Mouse (Mus musculus): ENCODE data around the gene Msl1. TPM values are rescaled to one million over a fixed set of nuclear protein-coding genes. Genes with fewer than 3 reads are reported as not detected.
"Not testable (repeated sequence)": the region's sequence is repeated elsewhere in the genome, so short reads cannot be mapped to it uniquely, and the experiment has no call there.

Gene Msl1
- polyA plus RNA-seq, 1 experiment from 2014 or later, result 32.0 TPM

DNA sequence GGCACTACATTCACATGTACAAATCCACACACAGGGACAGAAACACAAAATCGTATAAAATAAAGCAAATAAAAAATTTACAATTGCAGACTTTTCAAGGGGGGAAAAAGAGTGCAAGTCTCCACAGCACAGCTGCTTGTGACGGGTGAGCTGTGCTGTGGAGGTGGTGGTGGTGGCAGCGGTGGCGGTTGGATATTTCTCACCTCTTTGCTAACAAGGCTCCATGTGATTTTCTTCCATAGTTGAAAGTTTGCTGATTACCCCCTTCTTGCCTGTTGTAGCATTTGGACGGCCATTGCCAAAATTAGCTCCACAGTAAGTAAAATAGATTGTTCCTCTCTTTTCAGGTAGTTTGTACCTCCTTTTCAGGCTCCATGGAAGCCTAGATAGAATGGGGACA is 9.3 kb downstream of the Msl1 start, which contains the start of gene Casc3:
Gene Casc3, plus strand, starts transcription at position 301 of the 400 bp plus-strand sequence.
- Histone ChIP-seq H3K27ac (ENCODE audit: low read length) (no peak within 1 kb of the TSS), H3K4me3 (replicated peaks; ENCODE audit: low read length) (no peak within 1 kb of the TSS), H3K4me2 (ENCODE audit: low read length) (no peak within 1 kb of the TSS), H3K27me3 (replicated peaks; ENCODE audit: control insufficient read depth, insufficient read depth, low read length) (no peaks in the 10 kb centered on the region), H3K9ac (replicated peaks; ENCODE audit: low read depth, low read length) (no peak within 1 kb of the TSS), H3K9me3 (ENCODE audit: control insufficient read depth, low read length) (no peaks in the 10 kb centered on the region), H3K36me3 (ENCODE audit: control insufficient read depth, insufficient read depth) (peaks cover 32% of the 10 kb centered on the region), H3K4me1 (replicated peaks; ENCODE audit: control insufficient read depth, insufficient read depth, low read length) (peaks cover 7% of the 10 kb centered on the region)
- WGBS, result 91% methylated on average over 5 of the region's 5 CpGs
- no peak for ATAC-seq

DNA sequence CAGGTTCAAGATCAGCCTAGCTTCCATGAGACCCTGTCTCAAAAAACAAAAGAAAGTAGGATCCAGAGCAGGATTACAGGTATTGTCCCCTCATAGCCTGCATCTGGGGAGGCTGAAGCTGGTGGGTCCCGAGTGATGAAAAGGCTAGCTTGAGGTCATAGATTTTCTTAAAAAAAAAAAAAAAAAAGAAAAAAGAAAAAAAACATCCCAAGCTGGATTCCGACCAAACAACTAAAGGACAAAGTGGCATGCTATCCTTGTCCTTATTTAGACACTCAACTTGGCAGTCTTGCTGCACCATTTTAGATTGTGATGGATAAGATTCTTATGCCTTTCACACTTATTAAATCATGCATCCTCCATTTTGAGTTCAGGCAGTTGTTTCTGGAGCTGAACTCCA is 13.1 kb downstream of the Msl1 start:
- Histone ChIP-seq H3K27ac (ENCODE audit: low read length) (no peak overlapping the region), H3K4me2 (ENCODE audit: low read length) (no peak overlapping the region), H3K9me3 (ENCODE audit: control insufficient read depth, low read length) (no peaks in the 10 kb centered on the region), H3K4me1 (replicated peaks; ENCODE audit: control insufficient read depth, insufficient read depth, low read length) (peaks cover 16% of the 10 kb centered on the region), H3K9ac (replicated peaks; ENCODE audit: low read depth, low read length) (no peak overlapping the region), H3K27me3 (replicated peaks; ENCODE audit: control insufficient read depth, insufficient read depth, low read length) (no peaks in the 10 kb centered on the region), H3K4me3 (replicated peaks; ENCODE audit: low read length) (no peak overlapping the region), H3K36me3 (ENCODE audit: control insufficient read depth, insufficient read depth) (peaks cover 24% of the 10 kb centered on the region)
- ATAC-seq, result no peak
- 67% methylated on average over 2 of the region's 2 CpGs for WGBS

GRCm38 (mm10) chr11:98809457-98810290 is 14.4 kb downstream of the Msl1 start:
- peak overlapping the region; percentile 98 for H3K27ac ChIP-seq (ENCODE audit: low read length)
- peak overlapping the region; percentile 98 for H3K9ac ChIP-seq (replicated peaks; ENCODE audit: low read depth, low read length)
- peaks cover 19% of the 10 kb centered on the region for H3K36me3 ChIP-seq (ENCODE audit: control insufficient read depth, insufficient read depth)
- H3K4me1 ChIP-seq (replicated peaks; ENCODE audit: control insufficient read depth, insufficient read depth, low read length), result peaks cover 16% of the 10 kb centered on the region
- ATAC-seq, result peak; percentile 99
- no peaks in the 10 kb centered on the region for H3K9me3 ChIP-seq (ENCODE audit: control insufficient read depth, low read length)
- peak overlapping the region; percentile 93 for H3K4me3 ChIP-seq (replicated peaks; ENCODE audit: low read length)
- under 1% methylated on average over 80 of the region's 84 CpGs for WGBS
- peak overlapping the region; percentile 86 for H3K4me2 ChIP-seq (ENCODE audit: low read length)
- no peaks in the 10 kb centered on the region for H3K27me3 ChIP-seq (replicated peaks; ENCODE audit: control insufficient read depth, insufficient read depth, low read length)

DNA sequence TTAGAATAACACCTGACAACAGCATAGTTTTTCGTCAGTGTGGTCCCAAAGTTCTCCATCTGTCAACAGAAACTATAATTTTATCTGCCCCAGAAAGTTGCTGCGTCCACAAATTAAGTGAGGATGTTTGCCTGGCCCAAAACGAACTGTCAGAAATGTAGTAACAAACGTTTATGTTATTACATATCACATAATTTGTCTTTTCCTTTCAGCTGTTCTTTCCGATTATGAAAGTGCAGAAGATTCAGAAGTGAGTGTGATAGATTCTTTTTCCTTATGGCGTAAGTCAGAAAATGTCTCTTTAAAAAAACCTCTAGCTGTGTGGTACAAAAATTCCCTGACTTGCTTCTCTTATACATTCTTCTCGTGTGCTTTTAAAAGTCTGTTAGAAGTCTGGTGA is 15.4 kb downstream of the Msl1 start:
- Histone ChIP-seq H3K4me2 (ENCODE audit: low read length) (peak overlapping the region; percentile 86), H3K4me1 (replicated peaks; ENCODE audit: control insufficient read depth, insufficient read depth, low read length) (peaks cover 16% of the 10 kb centered on the region), H3K9ac (replicated peaks; ENCODE audit: low read depth, low read length) (peak overlapping the region; percentile 98), H3K4me3 (replicated peaks; ENCODE audit: low read length) (peak overlapping the region; percentile 93), H3K27me3 (replicated peaks; ENCODE audit: control insufficient read depth, insufficient read depth, low read length) (no peaks in the 10 kb centered on the region), H3K27ac (ENCODE audit: low read length) (no peak overlapping the region), H3K36me3 (ENCODE audit: control insufficient read depth, insufficient read depth) (peaks cover 17% of the 10 kb centered on the region), H3K9me3 (ENCODE audit: control insufficient read depth, low read length) (no peaks in the 10 kb centered on the region)
- ATAC-seq, result no peak
- 82% methylated on average over 7 of the region's 7 CpGs for WGBS

- Histone ChIP-seq H3K27me3 (replicated peaks; ENCODE audit: control insufficient read depth, insufficient read depth, low read length) (no peaks in the 10 kb centered on the region), H3K9me3 (ENCODE audit: control insufficient read depth, low read length) (no peaks in the 10 kb centered on the region), H3K4me2 (ENCODE audit: low read length) (no peak overlapping the region), H3K4me3 (replicated peaks; ENCODE audit: low read length) (no peak overlapping the region), H3K36me3 (ENCODE audit: control insufficient read depth, insufficient read depth) (peaks cover 40% of the 10 kb centered on the region), H3K4me1 (replicated peaks; ENCODE audit: control insufficient read depth, insufficient read depth, low read length) (no peaks in the 10 kb centered on the region), H3K9ac (replicated peaks; ENCODE audit: low read depth, low read length) (no peak overlapping the region), H3K27ac (ENCODE audit: low read length) (no peak overlapping the region)
- no peak for ATAC-seq
- WGBS, result 97% methylated on average over 1 of the region's 1 CpGs
Measured at GRCm38 (mm10) chr11:98816706-98817239, 21.5 kb downstream of the Msl1 start.

DNA sequence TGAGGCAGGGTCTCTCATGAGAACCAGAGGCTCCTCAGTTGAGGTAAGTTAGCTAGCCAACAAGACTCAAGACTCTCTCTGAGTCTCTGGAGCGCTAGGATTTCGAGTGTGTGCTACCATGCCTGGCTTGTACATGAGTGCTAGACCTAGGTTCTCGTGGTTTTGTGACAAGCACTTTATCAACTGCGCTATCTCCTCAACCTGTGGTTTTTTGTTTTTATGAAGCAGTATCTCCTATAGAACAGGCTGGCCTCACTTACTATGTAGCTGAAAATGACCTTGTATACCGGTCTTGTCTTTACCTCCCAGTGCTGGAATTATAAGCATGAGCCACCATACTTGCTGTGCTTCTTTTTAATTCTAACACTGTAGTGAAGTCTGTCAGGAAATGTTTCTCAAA is 25.7 kb downstream of the Msl1 start:
- ATAC-seq, result no peak
- no peak overlapping the region for H3K4me3 ChIP-seq (replicated peaks; ENCODE audit: low read length)
- no peaks in the 10 kb centered on the region for H3K9me3 ChIP-seq (ENCODE audit: control insufficient read depth, low read length)
- no peaks in the 10 kb centered on the region for H3K27me3 ChIP-seq (replicated peaks; ENCODE audit: control insufficient read depth, insufficient read depth, low read length)
- H3K9ac ChIP-seq (replicated peaks; ENCODE audit: low read depth, low read length), result no peak overlapping the region
- no peaks in the 10 kb centered on the region for H3K4me1 ChIP-seq (replicated peaks; ENCODE audit: control insufficient read depth, insufficient read depth, low read length)
- WGBS, result 96% methylated on average over 5 of the region's 5 CpGs
- no peak overlapping the region for H3K4me2 ChIP-seq (ENCODE audit: low read length)
- H3K27ac ChIP-seq (ENCODE audit: low read length), result no peak overlapping the region
- peaks cover 50% of the 10 kb centered on the region for H3K36me3 ChIP-seq (ENCODE audit: control insufficient read depth, insufficient read depth)

- ATAC-seq; H3K4me2 ChIP-seq (ENCODE audit: low read length); H3K9me3 ChIP-seq (ENCODE audit: control insufficient read depth, low read length); H3K27ac ChIP-seq (ENCODE audit: low read length); H3K4me3 ChIP-seq (replicated peaks; ENCODE audit: low read length); H3K4me1 ChIP-seq (replicated peaks; ENCODE audit: control insufficient read depth, insufficient read depth, low read length); H3K27me3 ChIP-seq (replicated peaks; ENCODE audit: control insufficient read depth, insufficient read depth, low read length); H3K9ac ChIP-seq (replicated peaks; ENCODE audit: low read depth, low read length): not testable (repeated sequence)
- peaks cover 47% of the 10 kb centered on the region for H3K36me3 ChIP-seq (ENCODE audit: control insufficient read depth, insufficient read depth)
- WGBS, result 97% methylated on average over 2 of the region's 2 CpGs
Measured at GRCm38 (mm10) chr11:98826071-98826470, 30.8 kb downstream of the Msl1 start.

- H3K9me3 ChIP-seq (ENCODE audit: control insufficient read depth, low read length), result no peaks in the 10 kb centered on the region
- H3K27ac ChIP-seq (ENCODE audit: low read length), result no peak overlapping the region
- no peaks in the 10 kb centered on the region for H3K4me1 ChIP-seq (replicated peaks; ENCODE audit: control insufficient read depth, insufficient read depth, low read length)
- H3K36me3 ChIP-seq (ENCODE audit: control insufficient read depth, insufficient read depth), result peaks cover 47% of the 10 kb centered on the region
- no peak for ATAC-seq
- no peak overlapping the region for H3K4me3 ChIP-seq (replicated peaks; ENCODE audit: low read length)
- WGBS, result 93% methylated on average over 2 of the region's 2 CpGs
- no peak overlapping the region for H3K4me2 ChIP-seq (ENCODE audit: low read length)
- no peak overlapping the region for H3K9ac ChIP-seq (replicated peaks; ENCODE audit: low read depth, low read length)
- H3K27me3 ChIP-seq (replicated peaks; ENCODE audit: control insufficient read depth, insufficient read depth, low read length), result no peaks in the 10 kb centered on the region
Measured at GRCm38 (mm10) chr11:98827877-98828276, 32.6 kb downstream of the Msl1 start.

- H3K9me3 ChIP-seq (ENCODE audit: control insufficient read depth, low read length), result no peaks in the 10 kb centered on the region
- H3K4me3 ChIP-seq (replicated peaks; ENCODE audit: low read length), result no peak overlapping the region
- ATAC-seq, result no peak
- H3K36me3 ChIP-seq (ENCODE audit: control insufficient read depth, insufficient read depth), result peaks cover 44% of the 10 kb centered on the region
- no peak overlapping the region for H3K4me2 ChIP-seq (ENCODE audit: low read length)
- no peaks in the 10 kb centered on the region for H3K27me3 ChIP-seq (replicated peaks; ENCODE audit: control insufficient read depth, insufficient read depth, low read length)
- no peak overlapping the region for H3K27ac ChIP-seq (ENCODE audit: low read length)
- H3K4me1 ChIP-seq (replicated peaks; ENCODE audit: control insufficient read depth, insufficient read depth, low read length), result no peaks in the 10 kb centered on the region
- WGBS, result 69% methylated on average over 12 of the region's 12 CpGs
- H3K9ac ChIP-seq (replicated peaks; ENCODE audit: low read depth, low read length), result no peak overlapping the region
Measured at GRCm38 (mm10) chr11:98829091-98829775, 33.9 kb downstream of the Msl1 start.
